Mouse (Mus musculus) lung, adult 2 months (tissue): ENCODE measurements around the gene Adcy9.

Experiments used
- CTCF ChIP-seq: fragments of 200-500 bp; IDR thresholded peaks from 2 replicates; pipeline ENCODE4 v1.5.1; 2011; ENCODE audit warnings: mild to moderate bottlenecking, low read length, control low read depth; ENCODE audit not compliant: insufficient read depth
- POLR2A ChIP-seq: fragments of 200-500 bp; IDR thresholded peaks from 2 replicates; pipeline ENCODE4 v1.6.1; 2011; ENCODE audit warnings: low read depth, mild to moderate bottlenecking, control low read depth, low read length, borderline replicate concordance; ENCODE audit errors: extremely low read depth

GRCm38 (mm10) chr16:4374270-4374669 is 46.0 kb downstream of the Adcy9 start:
- TF ChIP-seq CTCF (no peak), POLR2A (no peak)
